Mouse (Mus musculus) lung, adult 10 weeks (tissue): ENCODE measurements around the gene Hsd17b14. TPM values are rescaled to one million over a fixed set of nuclear protein-coding genes. Genes with fewer than 3 reads are reported as not detected.

Experiments used
- polyA plus RNA-seq: library from polyadenylated mRNA; stranded (reverse); fragments of 350-450 nt; fragmentation: Illumina TruSeq; extraction: RNeasy Lipid Tissue Mini Kit (QIAGEN cat#74804); gene quantifications from one replicate; pipeline ENCODE4 v1.2.3, GENCODE M21; 2014; ENCODE audit warnings: low read depth, low replicate concordance; ENCODE audit not compliant: insufficient read depth

Hsd17b14 gene
- 0.54 TPM for polyA plus RNA-seq

DNA sequence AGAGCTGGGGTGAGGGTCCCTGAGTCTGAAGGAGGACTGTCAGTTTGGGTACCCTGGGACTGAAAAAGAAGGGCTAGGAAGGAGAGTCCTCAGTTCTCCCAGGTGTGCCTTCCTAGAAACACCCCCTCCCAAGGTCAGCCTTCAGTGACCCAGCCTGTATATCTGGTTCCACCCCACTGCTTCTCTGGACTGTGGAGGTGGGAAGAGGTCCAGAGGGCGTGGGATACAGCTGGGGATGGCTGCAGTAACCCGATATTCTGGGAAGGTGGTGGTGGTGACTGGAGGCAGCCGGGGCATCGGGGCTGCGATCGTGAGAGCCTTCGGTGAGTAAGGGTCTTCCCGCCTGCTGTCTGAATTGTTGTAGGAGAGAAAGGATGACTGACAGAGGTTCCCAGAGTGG, at the start of gene Hsd17b14:
TSS of gene Hsd17b14 (plus strand) at position 150 of the 400 bp plus-strand sequence.

DNA sequence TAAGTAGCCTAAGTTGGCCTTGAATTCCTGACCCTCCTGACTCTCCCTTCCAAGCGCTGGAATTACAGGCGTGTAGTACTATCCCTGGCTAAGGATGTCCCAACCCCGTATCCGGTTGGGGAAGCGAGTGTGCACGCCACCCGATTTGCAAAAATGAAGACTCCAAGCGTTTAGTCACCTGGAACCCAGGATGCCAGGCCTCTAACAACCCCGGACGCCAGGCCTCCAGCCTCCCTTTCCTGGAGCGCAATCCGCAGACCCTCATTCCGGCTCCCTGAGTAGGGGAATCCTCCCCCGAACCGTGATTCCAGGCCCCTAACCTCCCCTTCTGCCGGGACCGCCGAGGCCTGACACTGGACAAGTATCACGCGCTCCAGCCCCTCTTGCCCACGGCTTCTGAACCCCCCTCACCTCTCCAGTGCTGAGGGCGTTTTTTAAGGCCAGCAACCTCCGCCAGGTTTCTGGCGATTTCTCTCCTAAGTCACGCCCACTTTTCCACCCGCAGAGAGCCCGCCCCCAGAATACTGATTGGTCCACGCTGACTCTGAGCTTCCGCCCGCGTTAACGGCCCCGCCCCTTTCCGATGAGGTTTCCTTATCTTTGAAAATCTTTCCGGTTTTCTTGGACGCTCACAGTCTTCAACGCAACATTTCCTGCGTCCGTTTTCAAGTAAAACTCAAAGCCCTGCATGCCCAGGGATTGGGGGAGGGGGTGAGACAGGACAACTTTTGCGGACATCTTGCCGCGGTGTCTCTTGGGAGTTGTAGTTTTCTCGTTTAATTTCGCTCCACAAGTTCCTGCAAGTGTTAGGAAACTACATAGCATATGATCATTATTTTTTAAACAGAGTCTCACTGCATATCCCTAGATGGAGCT, 44.5 kb upstream of the Hsd17b14 start, which contains the start of gene Nucb1:
TSS of gene Nucb1 (minus strand) at position 495 of the 876 bp plus-strand sequence.

DNA sequence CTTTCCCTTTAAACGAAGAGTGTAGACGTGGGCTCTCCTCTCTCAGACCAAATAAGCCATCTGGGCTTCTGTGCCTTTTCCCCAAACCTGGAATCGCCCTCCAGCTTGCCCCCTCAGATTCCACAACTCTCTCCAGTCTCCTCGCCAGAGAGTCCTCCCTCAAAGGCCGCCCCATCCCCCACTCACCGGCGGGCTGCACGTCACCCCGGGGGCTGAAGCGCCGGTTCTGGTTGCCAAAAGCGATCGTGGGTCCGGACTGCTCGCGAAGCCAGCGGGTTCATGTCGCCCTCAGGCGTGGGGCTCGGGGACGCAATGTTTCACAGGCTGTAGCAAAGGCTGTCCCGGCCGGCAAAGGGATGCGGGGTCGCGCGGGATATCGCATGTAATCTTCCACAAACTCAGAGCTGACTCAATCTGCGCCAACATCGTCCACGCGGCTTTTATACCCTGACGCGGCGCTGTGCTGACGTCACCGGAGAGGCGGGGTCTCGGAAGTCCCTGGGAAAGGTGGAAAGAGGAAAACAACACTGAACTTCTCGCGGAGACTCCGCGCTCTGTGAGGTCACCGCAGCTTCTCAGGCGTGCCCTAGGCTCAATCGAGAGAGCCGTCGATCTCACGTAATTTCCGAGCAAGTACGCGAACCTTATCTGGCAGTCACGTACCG, 28.8 kb upstream of the Hsd17b14 start, which contains the start of the genes Ppp1r15a and Plekha4:
TSS of gene Ppp1r15a (minus strand) at position 460 of the 665 bp plus-strand sequence.
TSS of gene Plekha4 (plus strand) at position 522 of the 665 bp plus-strand sequence.

DNA sequence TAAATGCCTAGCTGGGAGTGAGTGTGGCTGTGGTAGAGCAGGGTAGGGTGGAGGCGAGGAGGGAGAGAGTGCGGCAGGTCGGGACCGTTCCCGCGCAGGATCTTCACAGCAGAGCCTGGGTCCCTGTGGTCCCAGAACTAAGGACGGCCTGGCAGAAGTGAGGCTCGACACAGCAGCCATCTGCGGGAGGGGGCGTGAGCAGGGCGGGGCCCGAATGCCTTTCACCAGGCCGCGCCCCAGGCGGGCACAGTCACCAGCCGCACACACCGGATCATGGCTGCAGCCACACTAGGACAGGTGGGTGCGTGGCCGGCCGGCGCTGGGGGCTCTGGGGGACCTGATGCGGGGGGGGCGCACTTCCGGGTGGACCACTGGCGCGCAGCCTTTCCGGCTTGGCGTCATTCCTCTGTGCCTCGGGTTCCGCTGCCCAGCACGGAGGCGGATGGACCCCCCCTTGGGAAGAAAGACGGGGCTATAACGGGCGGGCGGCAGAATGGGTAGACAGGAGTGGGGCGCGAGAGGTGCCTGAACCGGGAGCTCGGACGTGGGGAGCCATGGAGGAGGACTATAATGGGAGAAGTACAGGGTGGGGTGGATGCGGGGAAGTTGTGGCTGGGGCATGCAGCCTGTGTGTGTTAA, 15.5 kb downstream of the Hsd17b14 start, which contains the start of gene Bcat2:
TSS of gene Bcat2 (plus strand) at position 51 of the 639 bp plus-strand sequence.

DNA sequence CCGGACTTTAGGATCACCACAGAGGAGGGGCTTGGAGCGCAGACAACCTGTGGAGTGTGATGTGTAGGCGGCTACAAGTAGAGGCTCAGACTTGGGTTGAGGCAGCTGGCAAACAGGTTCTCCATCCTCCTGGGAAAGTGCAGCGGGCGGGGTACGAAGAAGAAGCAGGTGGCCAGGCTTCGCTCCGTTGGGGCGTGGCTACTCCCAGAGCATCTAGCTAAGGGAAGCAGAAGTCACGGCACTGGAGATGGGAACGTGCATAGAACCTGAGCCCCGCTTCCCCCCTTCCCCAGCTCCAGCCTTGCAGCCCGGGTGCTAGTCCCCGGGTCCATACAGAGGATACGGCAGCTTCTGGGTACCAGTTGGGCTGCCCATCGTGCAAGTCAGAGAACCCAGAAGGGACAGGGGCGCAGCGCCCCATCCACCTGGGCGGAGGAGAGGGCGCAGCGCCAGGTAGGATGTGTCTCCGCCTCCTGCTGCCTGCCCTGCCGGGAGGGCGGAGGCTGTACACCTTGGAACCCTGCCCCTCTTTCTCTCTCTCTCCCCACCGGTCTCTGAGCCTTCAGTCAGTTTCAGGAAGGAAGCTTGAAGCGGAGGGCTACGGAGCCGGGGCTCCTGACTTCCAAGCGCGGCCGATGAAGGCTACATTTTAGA, 62.5 kb downstream of the Hsd17b14 start, which contains the start of gene Fut1:
TSS of gene Fut1 (plus strand) at position 248 of the 654 bp plus-strand sequence.

Other genes with a start within 250 kb of the Hsd17b14 start
- 26.8 TPM for gene Trpm4, start 221.1 kb upstream of the Hsd17b14 start, polyA plus RNA-seq
- gene Hrc, start 219.6 kb upstream of the Hsd17b14 start, polyA plus RNA-seq = 4.6 TPM
- gene Ppfia3, start 187.9 kb upstream of the Hsd17b14 start, polyA plus RNA-seq = 0.80 TPM
- gene Lin7b, start 184.3 kb upstream of the Hsd17b14 start, polyA plus RNA-seq = not detected
- 123 TPM for gene Snrnp70, start 159.2 kb upstream of the Hsd17b14 start, polyA plus RNA-seq
- gene Kcna7, start 149.2 kb upstream of the Hsd17b14 start, polyA plus RNA-seq = not detected
- 3.0 TPM for gene Ntf5, start 141.2 kb upstream of the Hsd17b14 start, polyA plus RNA-seq
- gene Lhb, start 134.1 kb upstream of the Hsd17b14 start, polyA plus RNA-seq = 5.9 TPM
- gene Gys1, start 120.0 kb upstream of the Hsd17b14 start, polyA plus RNA-seq = 8.9 TPM
- gene Ruvbl2, start 116.8 kb upstream of the Hsd17b14 start, polyA plus RNA-seq = 33.3 TPM
- gene Ftl1, start 95.0 kb upstream of the Hsd17b14 start, polyA plus RNA-seq = 2,902 TPM
- 93.3 TPM for gene Bax, start 88.0 kb upstream of the Hsd17b14 start, polyA plus RNA-seq
- not detected for gene Tulp2, start 73.0 kb upstream of the Hsd17b14 start, polyA plus RNA-seq
- not detected for gene Gm45808, start 68.1 kb upstream of the Hsd17b14 start, polyA plus RNA-seq
- 5.0 TPM for gene Dhdh, start 66.1 kb upstream of the Hsd17b14 start, polyA plus RNA-seq
- 134 TPM for gene Nucb1, start 44.5 kb upstream of the Hsd17b14 start, polyA plus RNA-seq
- 62.8 TPM for gene Ppp1r15a, start 28.6 kb upstream of the Hsd17b14 start, polyA plus RNA-seq
- 5.7 TPM for gene Plekha4, start 28.6 kb upstream of the Hsd17b14 start, polyA plus RNA-seq
- 43.0 TPM for gene Bcat2, start 15.3 kb downstream of the Hsd17b14 start, polyA plus RNA-seq
- gene Fgf21, start 60.6 kb downstream of the Hsd17b14 start, polyA plus RNA-seq = not detected
- gene Fut1, start 62.4 kb downstream of the Hsd17b14 start, polyA plus RNA-seq = not detected
- gene Izumo1, start 66.9 kb downstream of the Hsd17b14 start, polyA plus RNA-seq = 0.38 TPM
- gene Rasip1, start 72.6 kb downstream of the Hsd17b14 start, polyA plus RNA-seq = 47.4 TPM
- 1.9 TPM for gene Mamstr, start 85.1 kb downstream of the Hsd17b14 start, polyA plus RNA-seq
- 0.20 TPM for gene Fut2, start 111.5 kb downstream of the Hsd17b14 start, polyA plus RNA-seq
- gene Ntn5, start 129.1 kb downstream of the Hsd17b14 start, polyA plus RNA-seq = 0.75 TPM
- gene Sec1, start 139.5 kb downstream of the Hsd17b14 start, polyA plus RNA-seq = 0.90 TPM
- 1.7 TPM for gene Car11, start 144.9 kb downstream of the Hsd17b14 start, polyA plus RNA-seq
- 6.5 TPM for gene Dbp, start 150.2 kb downstream of the Hsd17b14 start, polyA plus RNA-seq
- 1,283 TPM for gene Rpl18, start 160.6 kb downstream of the Hsd17b14 start, polyA plus RNA-seq
- 16.2 TPM for gene Sphk2, start 163.1 kb downstream of the Hsd17b14 start, polyA plus RNA-seq
- 3.8 TPM for gene Fam83e, start 166.3 kb downstream of the Hsd17b14 start, polyA plus RNA-seq
- not detected for gene Spaca4, start 170.9 kb downstream of the Hsd17b14 start, polyA plus RNA-seq
- 0.09 TPM for gene Lmtk3, start 228.8 kb downstream of the Hsd17b14 start, polyA plus RNA-seq
- 2.2 TPM for gene Sult2b1, start 229.8 kb downstream of the Hsd17b14 start, polyA plus RNA-seq